16 mouse cellular contexts compared by ENCODE assay signal in genomic region chr10:108361419-108362155, GRCm38 (mm10). TPM values are rescaled to one million over a fixed set of nuclear protein-coding genes. Genes with fewer than 3 reads are reported as not detected.
DNase-seq lines count a peak whose midpoint lies in the region; ATAC-seq and TF ChIP-seq lines count a peak whose summit lies in the region.
"Had no signal": no experiment of that assay in that cellular context is flagged by ENCODE, and none has a peak within 500 bp of the region (broad histone marks: within the 10 kb centered on the region; RNA-seq: fewer than 3 reads in every experiment).

No protein-coding gene starts in this region.

- TF ChIP-seq EP300 in stomach, postnatal 0 days (optimal IDR thresholded peaks at IDR 0.05), result no peak

- DNase-seq in embryonic facial prominence, embryonic 14.5 days (ENCODE audit: low spot score), result peak; percentile 36
- no peak for DNase-seq in embryonic facial prominence, embryonic 10.5 days (ENCODE audit: low spot score)
- peak; percentile 36 for DNase-seq in lung, embryonic 14.5 days
- DNase-seq in lung, adult 18-20 months, result no peak
- no peak for DNase-seq in stomach, postnatal 0 days (ENCODE audit: low spot score)
- no peak for DNase-seq in layer of hippocampus, postnatal 10 days (ENCODE audit: low spot score in 2 of 2)
- DNase-seq: cerebellum, postnatal 14 days; gastrocnemius, postnatal 10 days; heart, postnatal 14 days; right cerebral cortex, postnatal 14 days had no signal

- ATAC-seq in embryonic facial prominence, embryonic 14.5 days (ENCODE audit: low read depth), result no peak
- no peak for ATAC-seq in lung, embryonic 14.5 days (ENCODE audit: insufficient read depth)
- ATAC-seq in stomach, postnatal 0 days (ENCODE audit: low FRiP score, low TSS enrichment), result no peak
- ATAC-seq: intestine, postnatal 0 days had no signal

- TF ChIP-seq CTCF in lung, embryonic 14.5 days (IDR thresholded peaks at IDR 0.05; ENCODE audit: low read depth), result no peak
- no peak for TF ChIP-seq CTCF in embryonic fibroblast, embryonic 13.5 days (IDR thresholded peaks at IDR 0.05; ENCODE audit: borderline replicate concordance, insufficient read depth, low read length)
- no peak for TF ChIP-seq CTCF in small intestine, adult 2 months (IDR thresholded peaks at IDR 0.05; ENCODE audit: extremely low read depth, insufficient read length, insufficient replicate concordance, low read depth, low read length)
- no peak for TF ChIP-seq CTCF in stomach, postnatal 0 days (IDR thresholded peaks at IDR 0.05; ENCODE audit: low read depth)

- no peak overlapping the region for H3K9ac ChIP-seq in embryonic facial prominence, embryonic 14.5 days (ENCODE audit: low read depth, low read length)
- no peak overlapping the region for H3K9ac ChIP-seq in lung, embryonic 14.5 days
- H3K9ac ChIP-seq in stomach, postnatal 0 days (ENCODE audit: low read length), result no peak overlapping the region
- H3K9ac ChIP-seq: hindbrain, embryonic 14.5 days; limb, embryonic 15.5 days had no signal

- H3K27me3 ChIP-seq in embryonic facial prominence, embryonic 14.5 days (replicated peaks; ENCODE audit: control insufficient read depth, insufficient read depth, low read length), result no peaks in the 10 kb centered on the region
- no peaks in the 10 kb centered on the region for H3K27me3 ChIP-seq in embryonic facial prominence, embryonic 10.5 days (replicated peaks; ENCODE audit: low read depth, poor library complexity, severe bottlenecking)
- no peaks in the 10 kb centered on the region for H3K27me3 ChIP-seq in lung, embryonic 14.5 days (ENCODE audit: insufficient read depth, low read length)
- H3K27me3 ChIP-seq in small intestine, adult 2 months (ENCODE audit: control insufficient read depth, insufficient read depth, low read length), result no peaks in the 10 kb centered on the region
- no peaks in the 10 kb centered on the region for H3K27me3 ChIP-seq in stomach, postnatal 0 days (ENCODE audit: control insufficient read depth, insufficient read depth, low read length)
- H3K27me3 ChIP-seq: limb, embryonic 15.5 days had no signal

- WGBS in embryonic facial prominence, embryonic 14.5 days, result 46% methylated on average over 9 of the region's 9 CpGs
- WGBS in embryonic facial prominence, embryonic 10.5 days, result 67% methylated on average over 9 of the region's 9 CpGs
- WGBS in lung, embryonic 14.5 days, result 53% methylated on average over 9 of the region's 9 CpGs
- 21% methylated on average over 9 of the region's 9 CpGs for WGBS in small intestine, adult 2 months
- 47% methylated on average over 9 of the region's 9 CpGs for WGBS in stomach, postnatal 0 days

- H3K36me3 ChIP-seq in embryonic facial prominence, embryonic 14.5 days (ENCODE audit: control insufficient read depth, insufficient read depth, low read length), result peaks cover 4% of the 10 kb centered on the region; the same call in 1 of the 2 replicates
- H3K36me3 ChIP-seq in embryonic facial prominence, embryonic 10.5 days (replicated peaks), result peaks cover 23% of the 10 kb centered on the region
- peaks cover 7% of the 10 kb centered on the region; the same call in 1 of the 2 replicates for H3K36me3 ChIP-seq in lung, embryonic 14.5 days (ENCODE audit: insufficient read depth)
- peaks cover 5% of the 10 kb centered on the region for H3K36me3 ChIP-seq in small intestine, adult 2 months (ENCODE audit: control insufficient read depth, insufficient read depth, low read length)
- peaks cover 2% of the 10 kb centered on the region; the same call in 1 of the 2 replicates for H3K36me3 ChIP-seq in stomach, postnatal 0 days (ENCODE audit: control insufficient read depth, insufficient read depth, low read length)
- H3K36me3 ChIP-seq: limb, embryonic 15.5 days had no signal

- TF ChIP-seq POLR2A in embryonic fibroblast, embryonic 13.5 days (IDR thresholded peaks at IDR 0.05; ENCODE audit: low read depth, low read length), result no peak
- no peak for TF ChIP-seq POLR2A in small intestine, adult 2 months (IDR thresholded peaks at IDR 0.05; ENCODE audit: low read depth, low read length)

- peaks cover 8% of the 10 kb centered on the region; the same call in 1 of the 2 replicates for H3K4me1 ChIP-seq in embryonic facial prominence, embryonic 14.5 days (ENCODE audit: control insufficient read depth, insufficient read depth, low read length)
- peaks cover 14% of the 10 kb centered on the region for H3K4me1 ChIP-seq in embryonic facial prominence, embryonic 10.5 days
- H3K4me1 ChIP-seq in lung, embryonic 14.5 days (ENCODE audit: insufficient read depth), result 0 out of 2 replicates have a peak, but pooled peaks cover 7% of the 10 kb centered on the region
- peaks cover 7% of the 10 kb centered on the region for H3K4me1 ChIP-seq in embryonic fibroblast, embryonic 13.5 days (ENCODE audit: control insufficient read depth, insufficient read depth, low read length)
- H3K4me1 ChIP-seq in small intestine, adult 2 months (ENCODE audit: control insufficient read depth, insufficient read depth, insufficient read length, low read length), result peaks cover 13% of the 10 kb centered on the region; the same call in 1 of the 2 replicates
- H3K4me1 ChIP-seq in stomach, postnatal 0 days (replicated peaks; ENCODE audit: control insufficient read depth, insufficient read depth), result no peaks in the 10 kb centered on the region

- H3K4me3 ChIP-seq in embryonic facial prominence, embryonic 14.5 days (ENCODE audit: low read depth, low read length), result no peak overlapping the region
- H3K4me3 ChIP-seq in embryonic facial prominence, embryonic 10.5 days, result no peak overlapping the region
- no peak overlapping the region for H3K4me3 ChIP-seq in lung, embryonic 14.5 days (ENCODE audit: low read depth, low read length)
- H3K4me3 ChIP-seq in embryonic fibroblast, embryonic 13.5 days (ENCODE audit: insufficient read depth, low read length), result no peak overlapping the region
- H3K4me3 ChIP-seq in small intestine, adult 2 months (ENCODE audit: low read depth, low read length), result no peak overlapping the region
- no peak overlapping the region for H3K4me3 ChIP-seq in stomach, postnatal 0 days (ENCODE audit: low read depth, low read length)
- H3K4me3 ChIP-seq: heart, embryonic 10.5 days; limb, embryonic 15.5 days had no signal

- H3K4me2 ChIP-seq in embryonic facial prominence, embryonic 14.5 days (ENCODE audit: low read depth, low read length), result no peak overlapping the region
- H3K4me2 ChIP-seq in lung, embryonic 14.5 days, result no peak overlapping the region
- no peak overlapping the region for H3K4me2 ChIP-seq in stomach, postnatal 0 days (replicated peaks; ENCODE audit: low read depth)
- H3K4me2 ChIP-seq: hindbrain, embryonic 14.5 days; limb, embryonic 15.5 days had no signal

- H3K9me3 ChIP-seq in embryonic facial prominence, embryonic 14.5 days (ENCODE audit: control insufficient read depth, low read length), result peaks cover 13% of the 10 kb centered on the region
- H3K9me3 ChIP-seq in embryonic facial prominence, embryonic 10.5 days, result 0 out of 2 replicates have a peak, but pooled peaks cover 5% of the 10 kb centered on the region
- 0 out of 2 replicates have a peak, but pooled peaks cover 3% of the 10 kb centered on the region for H3K9me3 ChIP-seq in lung, embryonic 14.5 days (ENCODE audit: low read depth, low read length)
- H3K9me3 ChIP-seq in stomach, postnatal 0 days (ENCODE audit: control insufficient read depth, low read length), result 0 out of 2 replicates have a peak, but pooled peaks cover 3% of the 10 kb centered on the region
- H3K9me3 ChIP-seq: heart, embryonic 10.5 days; limb, embryonic 15.5 days had no signal

- no peak overlapping the region for H3K27ac ChIP-seq in embryonic facial prominence, embryonic 14.5 days (replicated peaks; ENCODE audit: low read depth, low read length)
- no peak overlapping the region for H3K27ac ChIP-seq in embryonic facial prominence, embryonic 10.5 days (replicated peaks)
- H3K27ac ChIP-seq in lung, embryonic 14.5 days (ENCODE audit: low read depth), result no peak overlapping the region
- peak overlapping the region; percentile 77 for H3K27ac ChIP-seq in embryonic fibroblast, embryonic 13.5 days (ENCODE audit: insufficient read depth, low read length)
- 0 out of 2 replicates have a peak overlapping the region, but pooled peaks have one; percentile 12 for H3K27ac ChIP-seq in small intestine, adult 2 months (ENCODE audit: insufficient read depth, low read depth, low read length)
- no peak overlapping the region for H3K27ac ChIP-seq in stomach, postnatal 0 days (replicated peaks)
- H3K27ac ChIP-seq: heart, embryonic 10.5 days; hindbrain, embryonic 14.5 days; limb, embryonic 15.5 days had no signal

RNA-seq across cellular contexts. Expression of gene Pawr, which starts 29.7 kb away (rescaled TPM):
- 7.1 TPM in 2 replicates for polyA plus RNA-seq in embryonic facial prominence, embryonic 14.5 days (2014; fragmentation: Nextera tagmentation; extraction: Ambion mirVana)
- 7.6 and 9.1 TPM in 2 replicates for polyA plus RNA-seq in embryonic facial prominence, embryonic 10.5 days (2016; fragmentation: Nextera tagmentation; extraction: Ambion mirVana)
- 25.5 and 27.4 TPM in 2 replicates for polyA plus RNA-seq in lung, embryonic 14.5 days (2014; fragmentation: Nextera tagmentation; extraction: Ambion mirVana)
- polyA plus RNA-seq in embryonic fibroblast, embryonic 13.5 days (2011; ENCODE audit: insufficient read length, low read depth, missing spikeins), result 46.2 and 51.2 TPM in 2 replicates
- 11.9 and 31.8 TPM in 2 replicates for polyA plus RNA-seq in small intestine, adult 2 months (2012; rRNA removed)
- polyA plus RNA-seq in stomach, postnatal 0 days (2015; fragmentation: Nextera tagmentation; extraction: Ambion mirVana), result 14.7 and 18.5 TPM in 2 replicates
- 1 to 10 TPM; 3.4 to 3.8 TPM for total RNA-seq in layer of hippocampus, postnatal 10 days (2021)

Comparison
In these comparisons a context has a peak if more than half of its experiments do, and no peak if none do; other contexts are left out.
1. DNase-seq: peak in embryonic facial prominence, embryonic 14.5 days (single experiment) and lung, embryonic 14.5 days (single experiment); none in embryonic facial prominence, embryonic 10.5 days (single experiment), lung, adult 18-20 months (0 of 2), stomach, postnatal 0 days (single experiment) and layer of hippocampus, postnatal 10 days (0 of 2).
2. H3K27ac ChIP-seq: peak in embryonic fibroblast, embryonic 13.5 days (single experiment) and small intestine, adult 2 months (single experiment); none in embryonic facial prominence, embryonic 14.5 days (single experiment), embryonic facial prominence, embryonic 10.5 days (single experiment), lung, embryonic 14.5 days (single experiment) and stomach, postnatal 0 days (single experiment).